Mouse (Mus musculus) heart, postnatal 0 days (tissue): ENCODE data around the gene Ttbk1. TPM values are rescaled to one million over a fixed set of nuclear protein-coding genes. Genes with fewer than 3 reads are reported as not detected.

Experiments used
- ATAC-seq: fragments of 200-750 bp; cut with Nextera tagmentation; 2 replicates; pipeline ENCODE4 v1.8.0; 2017; ENCODE audit warnings: low read depth, moderate number of reproducible peaks, moderate library complexity; ENCODE audit not compliant: insufficient read depth
- DNase-seq: peaks from one replicate; pipeline ENCODE4 v3.0.0-alpha.2; 2016; ENCODE audit warnings: low spot score
- H3K27ac ChIP-seq: fragments of 300-500 bp; sonication (generic); 2 replicates; pipeline ENCODE4 v1.5.1; 2014; ENCODE audit warnings: low read depth, mild to moderate bottlenecking
- H3K27me3 ChIP-seq: fragments of 300-500 bp; sonication (generic); 2 replicates; pipeline ENCODE4 v1.6.1; 2014; ENCODE audit warnings: low read length, mixed read lengths; ENCODE audit not compliant: control insufficient read depth, insufficient read depth
- H3K36me3 ChIP-seq: fragments of 300-500 bp; sonication (generic); replicated peaks from 2 replicates; pipeline ENCODE4 v1.6.1; 2014; ENCODE audit warnings: low read length, mixed read lengths; ENCODE audit not compliant: control insufficient read depth, insufficient read depth
- H3K4me1 ChIP-seq: fragments of 300-500 bp; sonication (generic); 2 replicates; pipeline ENCODE4 v1.6.1; 2014; ENCODE audit warnings: antibody characterized with exemption; ENCODE audit not compliant: control insufficient read depth, insufficient read depth
- H3K4me2 ChIP-seq: fragments of 300-500 bp; sonication (generic); 2 replicates; pipeline ENCODE4 v1.6.1; 2014; ENCODE audit warnings: low read depth, mild to moderate bottlenecking, low read length, moderate library complexity
- H3K4me3 ChIP-seq: fragments of 300-500 bp; sonication (generic); 2 replicates; pipeline ENCODE4 v1.5.1; 2014; ENCODE audit warnings: low read depth, low read length
- H3K9ac ChIP-seq: fragments of 300-500 bp; sonication (generic); replicated peaks from 2 replicates; pipeline ENCODE4 v1.6.1; 2014; ENCODE audit warnings: low read depth, low read length, mixed read lengths
- H3K9me3 ChIP-seq: fragments of 300-500 bp; sonication (generic); replicated peaks from 2 replicates; pipeline ENCODE4 v1.6.1; 2016; ENCODE audit warnings: low read length; ENCODE audit not compliant: control insufficient read depth
- CTCF ChIP-seq: IDR thresholded peaks from 2 replicates; pipeline ENCODE4 v1.5.1; 2016; ENCODE audit warnings: antibody characterized with exemption, control low read depth, low read depth
- EP300 ChIP-seq: IDR thresholded peaks from 2 replicates; pipeline ENCODE4 v1.6.1; 2016; ENCODE audit warnings: antibody characterized with exemption, low read depth
- WGBS: fragments of 180-500 bp; shearing (Covaris S2); extraction: QIAGEN DNeasy Blood & Tissue Kit; methylation state at CpG from one replicate; pipeline ENCODE4 v1.1.7; 2014; 5-methylcytosine and 5-hydroxymethylcytosine counted together
- polyA plus RNA-seq: library from polyadenylated mRNA; unstranded; fragments of >200 nt; fragmentation: Nextera tagmentation; extraction: Ambion mirVana; gene quantifications from 2 replicates; pipeline ENCODE4 v1.2.1, GENCODE M21; 2015
- total RNA-seq: library from RNA; depleted of rRNA; stranded (reverse); fragments of >200 nt; gene quantifications from 2 replicates; pipeline ENCODE4 v1.2.3, GENCODE M21; 2014; ENCODE audit warnings: low replicate concordance

Ttbk1 gene
- total and polyA plus RNA-seq, 2 experiments from 2014 or later, result 0.04 to 0.80 TPM

GRCm38 (mm10) chr17:46476601-46477000 is 10.9 kb downstream of the Ttbk1 start:
- ATAC-seq (no peak), DNase-seq (no peak)
- 68% methylated on average over 8 of the region's 8 CpGs for WGBS
- H3K27ac ChIP-seq, result no peak overlapping the region
- TF ChIP-seq CTCF (no peak), EP300 (no peak)
- H3K4me1 ChIP-seq, result no peaks in the 10 kb centered on the region
- H3K36me3 ChIP-seq, result no peaks in the 10 kb centered on the region
- no peaks in the 10 kb centered on the region for H3K9me3 ChIP-seq
- H3K4me2 ChIP-seq, result no peak overlapping the region
- H3K9ac ChIP-seq, result no peak overlapping the region
- no peak overlapping the region for H3K4me3 ChIP-seq
- peaks cover 5% of the 10 kb centered on the region; the same call in 1 of the 2 replicates for H3K27me3 ChIP-seq

GRCm38 (mm10) chr17:46467830-46468229 is 19.6 kb downstream of the Ttbk1 start:
- Histone ChIP-seq H3K4me1 (no peaks in the 10 kb centered on the region), H3K4me2 (no peak overlapping the region), H3K27ac (no peak overlapping the region), H3K27me3 (no peaks in the 10 kb centered on the region), H3K9ac (no peak overlapping the region), H3K4me3 (no peak overlapping the region), H3K9me3 (no peaks in the 10 kb centered on the region), H3K36me3 (no peaks in the 10 kb centered on the region)
- no peak for ATAC-seq
- TF ChIP-seq CTCF, result no peak
- TF ChIP-seq EP300, result no peak
- no peak for DNase-seq
- 84% methylated on average over 9 of the region's 9 CpGs for WGBS

GRCm38 (mm10) chr17:46462226-46462625 is 25.2 kb downstream of the Ttbk1 start:
- Histone ChIP-seq H3K9me3 (no peaks in the 10 kb centered on the region), H3K4me3 (no peak overlapping the region), H3K36me3 (no peaks in the 10 kb centered on the region), H3K27ac (peak overlapping the region; percentile 41; the same call in 1 of the 2 replicates), H3K4me1 (peaks cover 34% of the 10 kb centered on the region), H3K27me3 (peaks cover 23% of the 10 kb centered on the region), H3K9ac (no peak overlapping the region), H3K4me2 (no peak overlapping the region)
- ATAC-seq (peak; percentile 56), DNase-seq (peak; percentile 59)
- no peak for TF ChIP-seq CTCF
- TF ChIP-seq EP300, result no peak
- 33% methylated on average over 5 of the region's 5 CpGs for WGBS

- no peak overlapping the region for H3K27ac ChIP-seq
- peak overlapping the region; percentile 40 for H3K4me3 ChIP-seq
- H3K27me3 ChIP-seq, result peaks cover 28% of the 10 kb centered on the region
- 26% methylated on average over 8 of the region's 8 CpGs for WGBS
- H3K9ac ChIP-seq, result peak overlapping the region; percentile 48
- TF ChIP-seq EP300 (no peak), CTCF (0 out of 2 replicates have a peak, but pooled peaks have one; percentile 6)
- DNase-seq (no peak), ATAC-seq (no peak)
- H3K9me3 ChIP-seq, result no peaks in the 10 kb centered on the region
- peak overlapping the region; percentile 68 for H3K4me2 ChIP-seq
- peaks cover 34% of the 10 kb centered on the region for H3K4me1 ChIP-seq
- H3K36me3 ChIP-seq, result no peaks in the 10 kb centered on the region
Observed at GRCm38 (mm10) chr17:46461347-46461746, 26.1 kb downstream of the Ttbk1 start.

- Histone ChIP-seq H3K36me3 (no peaks in the 10 kb centered on the region), H3K27ac (no peak overlapping the region), H3K4me1 (peaks cover 36% of the 10 kb centered on the region), H3K9me3 (no peaks in the 10 kb centered on the region), H3K4me3 (peak overlapping the region; percentile 40), H3K27me3 (peaks cover 35% of the 10 kb centered on the region), H3K9ac (peak overlapping the region; percentile 48), H3K4me2 (peak overlapping the region; percentile 68)
- TF ChIP-seq CTCF, result no peak
- no peak for TF ChIP-seq EP300
- 2% methylated on average over 28 of the region's 32 CpGs for WGBS
- ATAC-seq, result no peak
- no peak for DNase-seq
Observed at GRCm38 (mm10) chr17:46460673-46461072, 26.8 kb downstream of the Ttbk1 start.

GRCm38 (mm10) chr17:46458439-46458838 is 29.0 kb downstream of the Ttbk1 start:
- H3K9ac ChIP-seq, result no peak overlapping the region
- no peaks in the 10 kb centered on the region for H3K36me3 ChIP-seq
- peak; percentile 71 for DNase-seq
- H3K27me3 ChIP-seq, result peaks cover 54% of the 10 kb centered on the region
- no peaks in the 10 kb centered on the region for H3K9me3 ChIP-seq
- WGBS, result 17% methylated on average over 3 of the region's 3 CpGs
- peak; percentile 84 for ATAC-seq
- no peak overlapping the region for H3K4me3 ChIP-seq
- no peak overlapping the region for H3K4me2 ChIP-seq
- TF ChIP-seq CTCF (no peak), EP300 (peak; percentile 65; the same call in 1 of the 2 replicates)
- H3K27ac ChIP-seq, result peak overlapping the region; percentile 77
- peaks cover 55% of the 10 kb centered on the region for H3K4me1 ChIP-seq
